Mouse (Mus musculus): ENCODE results near the gene Vapb. TPM values are rescaled to one million over a fixed set of nuclear protein-coding genes. Genes with fewer than 3 reads are reported as not detected.
A peak's percentile ranks its signal among the peaks of the same experiment; 100 is the strongest.
"Not testable (repeated sequence)": the region's sequence is repeated elsewhere in the genome, so short reads cannot be mapped to it uniquely, and the experiment has no call there.

Vapb gene
- polyA plus RNA-seq (2015; fragmentation: Nextera tagmentation; extraction: Ambion mirVana): 10.2 and 11.0 TPM in 2 replicates

GRCm38 (mm10) chr2:173737222-173737989, at the start of gene Vapb:
TSS of gene Vapb (plus strand) at chr2:173737511.
- under 1% methylated on average over 70 of the region's 70 CpGs for WGBS
- Histone ChIP-seq H3K4me2 (replicated peaks) (peak within 1 kb of the TSS; percentile 86), H3K9ac (peak within 1 kb of the TSS; percentile 92), H3K4me1 (peaks cover 39% of the 10 kb centered on the region), H3K36me3 (peaks cover 5% of the 10 kb centered on the region), H3K9me3 (no peaks in the 10 kb centered on the region), H3K4me3 (peak within 1 kb of the TSS; percentile 90), H3K27me3 (no peaks in the 10 kb centered on the region), H3K27ac (peak within 1 kb of the TSS; percentile 65)
- ATAC-seq (ENCODE audit: low FRiP score, low read depth): peak; percentile 99

- Histone ChIP-seq H3K9ac (no peak overlapping the region), H3K27me3 (no peaks in the 10 kb centered on the region), H3K4me2 (replicated peaks) (no peak overlapping the region), H3K4me3 (no peak overlapping the region), H3K4me1 (0 out of 2 replicates have a peak, but pooled peaks cover 9% of the 10 kb centered on the region), H3K36me3 (peaks cover 54% of the 10 kb centered on the region), H3K9me3 (no peaks in the 10 kb centered on the region), H3K27ac (no peak overlapping the region)
- ATAC-seq (ENCODE audit: low FRiP score, low read depth): peak; percentile 49
Measured at GRCm38 (mm10) chr2:173689835-173690234, 47.5 kb upstream of the Vapb start.

- H3K4me1 ChIP-seq: 0 out of 2 replicates have a peak, but pooled peaks cover 9% of the 10 kb centered on the region
- H3K9ac ChIP-seq: no peak overlapping the region
- 82% methylated on average over 6 of the region's 6 CpGs for WGBS
- H3K4me3 ChIP-seq: no peak overlapping the region
- no peaks in the 10 kb centered on the region for H3K9me3 ChIP-seq
- no peak overlapping the region for H3K27ac ChIP-seq
- no peak for ATAC-seq (ENCODE audit: low FRiP score, low read depth)
- no peaks in the 10 kb centered on the region for H3K27me3 ChIP-seq
- no peak overlapping the region for H3K4me2 ChIP-seq (replicated peaks)
- peaks cover 73% of the 10 kb centered on the region for H3K36me3 ChIP-seq
Measured at GRCm38 (mm10) chr2:173691748-173692147, 45.6 kb upstream of the Vapb start.

GRCm38 (mm10) chr2:173692693-173693092, 44.6 kb upstream of the Vapb start:
- H3K9me3 ChIP-seq: no peaks in the 10 kb centered on the region
- peaks cover 82% of the 10 kb centered on the region for H3K36me3 ChIP-seq
- no peak overlapping the region for H3K9ac ChIP-seq
- no peak overlapping the region for H3K27ac ChIP-seq
- no peak overlapping the region for H3K4me2 ChIP-seq (replicated peaks)
- 94% methylated on average over 2 of the region's 2 CpGs for WGBS
- no peaks in the 10 kb centered on the region for H3K27me3 ChIP-seq
- H3K4me1 ChIP-seq: 0 out of 2 replicates have a peak, but pooled peaks cover 7% of the 10 kb centered on the region
- ATAC-seq (ENCODE audit: low FRiP score, low read depth): no peak
- no peak overlapping the region for H3K4me3 ChIP-seq

- Histone ChIP-seq H3K9me3 (no peaks in the 10 kb centered on the region), H3K9ac (no peak overlapping the region), H3K27me3 (no peaks in the 10 kb centered on the region), H3K4me2 (replicated peaks) (no peak overlapping the region), H3K4me3 (no peak overlapping the region), H3K4me1 (peaks cover 26% of the 10 kb centered on the region), H3K27ac (no peak overlapping the region), H3K36me3 (peaks cover 84% of the 10 kb centered on the region)
- ATAC-seq (ENCODE audit: low FRiP score, low read depth): no peak
- 85% methylated on average over 3 of the region's 3 CpGs for WGBS
Measured at GRCm38 (mm10) chr2:173698850-173699249, 38.5 kb upstream of the Vapb start.

GRCm38 (mm10) chr2:173702096-173702866, 35.0 kb upstream of the Vapb start:
- Histone ChIP-seq H3K27me3 (no peaks in the 10 kb centered on the region), H3K4me2 (replicated peaks) (0 out of 2 replicates have a peak overlapping the region, but pooled peaks have one; percentile 5), H3K9ac (0 out of 2 replicates have a peak overlapping the region, but pooled peaks have one; percentile 31), H3K36me3 (peaks cover 69% of the 10 kb centered on the region), H3K4me3 (no peak overlapping the region), H3K4me1 (peaks cover 26% of the 10 kb centered on the region), H3K9me3 (no peaks in the 10 kb centered on the region), H3K27ac (peak overlapping the region; percentile 81)
- WGBS: 23% methylated on average over 16 of the region's 16 CpGs
- ATAC-seq (ENCODE audit: low FRiP score, low read depth): peak; percentile 68

GRCm38 (mm10) chr2:173702867-173703237, 34.5 kb upstream of the Vapb start:
- no peak; the same call in none of the 2 replicates for ATAC-seq (ENCODE audit: low FRiP score, low read depth)
- H3K9me3 ChIP-seq: no peaks in the 10 kb centered on the region
- no peaks in the 10 kb centered on the region for H3K27me3 ChIP-seq
- peaks cover 63% of the 10 kb centered on the region for H3K36me3 ChIP-seq
- no peak overlapping the region for H3K4me2 ChIP-seq (replicated peaks)
- H3K9ac ChIP-seq: no peak overlapping the region
- peaks cover 26% of the 10 kb centered on the region for H3K4me1 ChIP-seq
- H3K4me3 ChIP-seq: no peak overlapping the region
- WGBS: 67% methylated on average over 12 of the region's 12 CpGs
- peak overlapping the region; percentile 81 for H3K27ac ChIP-seq

GRCm38 (mm10) chr2:173705827-173706551, 31.3 kb upstream of the Vapb start:
- Histone ChIP-seq H3K9me3 (no peaks in the 10 kb centered on the region), H3K4me2 (replicated peaks) (no peak overlapping the region), H3K9ac (no peak overlapping the region), H3K36me3 (peaks cover 41% of the 10 kb centered on the region), H3K4me3 (no peak overlapping the region), H3K27ac (no peak overlapping the region), H3K4me1 (peaks cover 48% of the 10 kb centered on the region), H3K27me3 (no peaks in the 10 kb centered on the region)
- WGBS: 72% methylated on average over 15 of the region's 15 CpGs
- ATAC-seq (ENCODE audit: low FRiP score, low read depth): no peak

- H3K27ac ChIP-seq; H3K4me3 ChIP-seq; ATAC-seq (ENCODE audit: low FRiP score, low read depth); H3K27me3 ChIP-seq; H3K9ac ChIP-seq; H3K4me2 ChIP-seq (replicated peaks); H3K9me3 ChIP-seq: not testable (repeated sequence)
- Histone ChIP-seq H3K36me3 (peaks cover 34% of the 10 kb centered on the region), H3K4me1 (peaks cover 41% of the 10 kb centered on the region)
Measured at GRCm38 (mm10) chr2:173707626-173708025, 29.7 kb upstream of the Vapb start.

GRCm38 (mm10) chr2:173710193-173710592, 27.1 kb upstream of the Vapb start:
- no peak for ATAC-seq (ENCODE audit: low FRiP score, low read depth)
- WGBS: 47% methylated on average over 6 of the region's 6 CpGs
- no peak overlapping the region for H3K27ac ChIP-seq

GRCm38 (mm10) chr2:173712656-173713055, 24.7 kb upstream of the Vapb start:
- no peak for ATAC-seq (ENCODE audit: low FRiP score, low read depth)
- H3K9me3 ChIP-seq: no peaks in the 10 kb centered on the region
- peaks cover 7% of the 10 kb centered on the region for H3K36me3 ChIP-seq
- H3K4me1 ChIP-seq: peaks cover 38% of the 10 kb centered on the region
- no peak overlapping the region for H3K4me2 ChIP-seq (replicated peaks)
- H3K9ac ChIP-seq: no peak overlapping the region
- no peak overlapping the region for H3K4me3 ChIP-seq
- 31% methylated on average over 10 of the region's 10 CpGs for WGBS
- H3K27me3 ChIP-seq: no peaks in the 10 kb centered on the region
- no peak overlapping the region for H3K27ac ChIP-seq

More at GRCm38 (mm10) chr2:173710193-173710592, 27.1 kb upstream of the Vapb start:
- H3K4me2 ChIP-seq (replicated peaks): no peak overlapping the region
- H3K9ac ChIP-seq: no peak overlapping the region
- no peaks in the 10 kb centered on the region for H3K9me3 ChIP-seq
- no peak overlapping the region for H3K4me3 ChIP-seq
- H3K4me1 ChIP-seq: peaks cover 38% of the 10 kb centered on the region
- H3K27me3 ChIP-seq: no peaks in the 10 kb centered on the region
- H3K36me3 ChIP-seq: peaks cover 18% of the 10 kb centered on the region

GRCm38 (mm10) chr2:173713241-173713640, 24.1 kb upstream of the Vapb start:
- WGBS: 63% methylated on average over 4 of the region's 4 CpGs
- peaks cover 38% of the 10 kb centered on the region for H3K4me1 ChIP-seq
- H3K27ac ChIP-seq: no peak overlapping the region
- H3K9ac ChIP-seq: no peak overlapping the region
- no peak overlapping the region for H3K4me2 ChIP-seq (replicated peaks)
- H3K27me3 ChIP-seq: no peaks in the 10 kb centered on the region
- no peak overlapping the region for H3K4me3 ChIP-seq
- ATAC-seq (ENCODE audit: low FRiP score, low read depth): no peak
- H3K36me3 ChIP-seq: peaks cover 4% of the 10 kb centered on the region
- H3K9me3 ChIP-seq: no peaks in the 10 kb centered on the region
